Mouse (Mus musculus): Measurements from ENCODE around the gene Chdh. TPM values are rescaled to one million over a fixed set of nuclear protein-coding genes. Genes with fewer than 3 reads are reported as not detected.

The Chdh gene
- total RNA-seq, 2 experiments from 2014 or later: 0.35 to 0.56 TPM

DNA sequence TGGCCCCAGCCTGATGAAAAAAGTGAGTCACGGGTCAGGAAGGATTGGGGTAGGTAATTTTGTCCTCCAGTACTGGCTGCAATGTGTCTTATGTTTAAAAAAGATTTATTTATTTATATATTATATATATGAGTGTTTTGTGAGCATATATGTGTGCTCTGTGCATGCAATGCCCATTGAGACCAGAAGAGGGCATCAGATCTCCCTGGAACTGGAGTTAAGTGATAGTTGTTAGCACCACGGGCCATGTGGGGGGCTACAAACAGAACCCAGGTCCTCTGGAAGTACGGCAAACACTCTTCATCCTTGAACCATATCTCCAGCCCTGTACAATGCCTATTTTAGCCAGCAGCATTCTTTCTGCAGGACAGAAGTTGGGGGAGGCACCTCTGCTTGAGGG, 39.2 kb downstream of the Chdh start:
- DNase-seq: no peak
- intact Hi-C loops (cut with DNase I): no loop called here

DNA sequence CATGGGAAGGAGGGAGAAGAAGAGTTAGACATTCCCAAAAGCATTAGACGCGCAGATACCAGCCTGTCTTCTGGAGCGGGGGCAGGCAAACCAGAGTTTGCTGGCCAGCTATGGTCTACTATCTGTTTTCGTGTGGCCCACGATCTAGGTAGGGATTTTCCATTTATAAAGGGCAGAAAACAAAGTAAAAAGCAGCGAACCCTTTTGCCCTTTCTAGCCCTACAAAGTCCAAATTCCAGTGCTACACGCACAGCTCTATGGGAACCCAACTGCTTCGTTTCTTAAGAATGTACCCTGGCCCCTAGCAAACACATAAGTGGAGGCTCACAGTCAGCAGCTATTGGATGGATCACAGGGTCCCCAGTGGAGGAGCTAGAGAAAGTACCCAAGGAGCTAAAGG, 41.5 kb downstream of the Chdh start:
- no peak for DNase-seq
- intact Hi-C loops (cut with DNase I): no loop called here

DNA sequence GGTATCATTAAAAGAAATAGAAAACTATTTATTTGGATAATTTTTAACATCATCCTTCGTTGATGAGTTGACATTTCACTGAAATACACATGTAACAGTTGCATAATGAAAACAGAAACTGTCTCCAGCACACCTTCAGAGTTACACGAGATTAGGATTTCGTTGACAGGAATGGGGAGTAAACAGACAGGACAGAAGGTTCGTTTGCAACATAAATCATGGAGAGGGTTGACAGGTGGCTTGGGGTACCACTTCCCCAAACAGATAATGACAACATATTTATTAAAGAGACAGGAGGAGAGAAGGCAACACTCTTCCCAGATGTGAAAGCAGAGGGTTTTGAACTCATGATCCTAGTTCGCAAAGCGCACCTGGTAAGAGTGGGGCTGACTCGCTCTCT, 46.1 kb downstream of the Chdh start:
- DNase-seq: no peak
- intact Hi-C loops (cut with DNase I): no loop called here

DNA sequence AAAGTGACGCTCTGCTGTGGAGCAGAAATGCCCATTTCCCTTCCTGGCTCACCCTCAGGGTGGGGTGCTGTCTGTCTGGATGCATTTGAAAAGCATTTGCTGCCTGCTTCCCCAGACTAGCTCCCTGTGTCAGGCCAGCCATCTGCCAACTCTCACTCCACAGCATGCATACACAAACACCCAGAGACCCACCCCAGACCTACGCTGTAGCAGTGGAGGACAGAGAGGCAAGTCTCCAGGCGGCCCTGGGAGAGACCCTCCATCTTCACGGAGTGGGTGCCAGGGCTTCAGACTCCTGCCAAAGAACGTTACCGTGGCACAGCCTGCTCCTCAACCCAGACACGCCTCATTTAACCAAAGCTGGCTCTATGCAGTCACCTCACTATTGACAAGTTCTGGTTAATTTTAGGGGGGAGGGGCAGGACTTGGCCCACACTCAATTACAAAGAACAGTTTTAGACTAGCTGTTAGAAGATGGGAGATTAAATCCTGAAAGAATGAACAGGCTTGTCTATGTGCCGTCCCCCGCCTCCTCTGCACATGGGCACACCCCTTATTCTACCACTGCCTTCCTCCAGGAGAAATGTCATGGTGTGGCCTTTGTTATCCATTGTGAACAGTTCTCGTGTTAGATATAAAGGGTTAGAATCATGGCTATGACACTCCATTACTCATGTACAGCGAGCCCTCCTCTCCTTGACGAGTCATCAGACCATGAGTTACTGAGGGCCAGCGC, 47.4 kb downstream of the Chdh start:
- intact Hi-C loops (cut with DNase I): no loop called here
- DNase-seq: no peak

DNA sequence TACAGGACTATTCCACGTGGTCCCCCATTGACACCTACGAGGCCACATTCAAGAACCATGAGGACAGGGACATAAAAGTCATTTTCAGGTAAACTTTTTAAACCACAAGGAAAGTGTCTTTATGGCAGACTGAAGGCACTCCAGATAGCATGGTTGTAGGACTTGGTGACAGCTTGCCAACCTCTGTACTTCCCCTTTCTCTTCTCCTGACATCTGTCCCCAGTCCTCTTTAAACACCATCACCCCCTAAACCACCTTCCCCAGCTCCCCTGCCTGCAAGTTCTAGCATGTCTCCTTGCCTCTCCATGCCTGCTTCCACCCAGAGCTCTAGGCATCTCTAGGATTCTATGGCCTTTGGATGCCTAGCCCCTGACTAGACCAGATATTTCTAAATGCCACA, 56.0 kb downstream of the Chdh start:
- DNase-seq: no peak
- intact Hi-C loops (cut with DNase I): no loop called here

DNA sequence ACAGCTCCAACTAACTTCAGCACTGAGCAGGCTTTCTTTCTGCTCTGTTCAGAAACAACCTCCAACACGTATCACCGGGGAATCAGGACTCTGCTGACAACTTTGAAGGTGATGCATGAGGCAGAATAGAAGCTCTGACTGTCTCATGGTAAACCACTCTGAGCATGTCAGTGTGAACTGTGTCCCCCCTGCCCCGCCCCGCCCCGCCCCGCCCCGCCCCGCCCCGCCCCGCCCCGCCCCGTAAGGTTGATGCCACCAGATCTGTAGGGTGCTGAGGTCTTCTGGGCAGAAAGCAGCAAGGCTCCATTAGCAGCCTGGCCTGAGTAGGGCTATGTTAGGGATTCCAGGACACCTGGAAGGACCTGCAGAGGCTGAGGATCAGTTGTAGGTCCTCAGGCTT, 57.9 kb downstream of the Chdh start:
- DNase-seq: no peak
- intact Hi-C loops (cut with DNase I): no loop called here

DNA sequence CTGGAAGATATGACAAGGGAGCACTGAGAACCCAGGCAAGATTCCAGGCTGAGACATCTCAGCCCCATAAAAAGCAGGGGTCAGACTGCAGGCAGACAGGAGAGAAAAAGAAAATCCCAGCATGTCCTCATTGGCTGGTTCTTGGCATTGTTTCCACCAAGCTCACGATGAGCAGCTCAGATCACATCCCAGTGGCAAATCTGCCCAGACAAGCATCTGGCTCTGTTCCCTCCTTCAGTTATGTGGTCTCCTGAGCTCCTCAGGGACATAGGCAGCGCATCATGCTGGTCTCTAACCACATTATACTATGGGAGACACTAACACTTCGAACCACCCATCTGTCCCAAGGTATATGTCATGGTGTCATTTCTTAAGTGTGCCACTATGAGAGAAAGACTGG, 59.7 kb downstream of the Chdh start:
- intact Hi-C loops (cut with DNase I): no loop called here
- DNase-seq: no peak

DNA sequence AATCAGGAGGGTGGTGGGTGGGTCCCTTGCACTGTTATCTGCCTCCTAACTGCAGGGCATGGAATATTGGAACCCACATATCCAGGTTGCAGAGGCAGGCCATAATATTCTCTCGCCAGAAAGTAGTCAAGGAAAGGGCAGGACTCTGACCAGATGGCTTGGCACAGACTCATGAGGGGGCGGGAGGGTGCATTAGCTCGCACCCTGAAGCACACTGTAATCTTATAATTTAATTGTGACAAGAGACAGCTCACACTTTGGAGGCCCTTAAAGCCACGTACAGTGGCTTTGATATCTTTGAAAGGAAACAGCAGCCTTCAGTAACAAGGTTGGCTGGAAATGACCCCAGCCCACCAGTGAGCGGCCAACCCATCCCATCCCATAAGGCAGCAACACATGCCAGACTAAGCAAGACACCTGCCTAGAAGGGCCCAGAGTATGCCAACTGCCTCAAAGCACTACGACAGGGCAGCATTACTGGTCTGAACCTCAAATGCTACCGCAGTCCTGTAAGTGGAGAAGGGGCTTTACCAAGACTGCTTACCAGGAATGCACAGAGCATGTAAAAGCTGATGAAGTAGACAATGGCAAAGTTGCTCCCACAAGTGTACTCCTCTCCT, 66.6 kb downstream of the Chdh start:
- intact Hi-C loops (cut with DNase I): no loop called here
- DNase-seq: no peak

DNA sequence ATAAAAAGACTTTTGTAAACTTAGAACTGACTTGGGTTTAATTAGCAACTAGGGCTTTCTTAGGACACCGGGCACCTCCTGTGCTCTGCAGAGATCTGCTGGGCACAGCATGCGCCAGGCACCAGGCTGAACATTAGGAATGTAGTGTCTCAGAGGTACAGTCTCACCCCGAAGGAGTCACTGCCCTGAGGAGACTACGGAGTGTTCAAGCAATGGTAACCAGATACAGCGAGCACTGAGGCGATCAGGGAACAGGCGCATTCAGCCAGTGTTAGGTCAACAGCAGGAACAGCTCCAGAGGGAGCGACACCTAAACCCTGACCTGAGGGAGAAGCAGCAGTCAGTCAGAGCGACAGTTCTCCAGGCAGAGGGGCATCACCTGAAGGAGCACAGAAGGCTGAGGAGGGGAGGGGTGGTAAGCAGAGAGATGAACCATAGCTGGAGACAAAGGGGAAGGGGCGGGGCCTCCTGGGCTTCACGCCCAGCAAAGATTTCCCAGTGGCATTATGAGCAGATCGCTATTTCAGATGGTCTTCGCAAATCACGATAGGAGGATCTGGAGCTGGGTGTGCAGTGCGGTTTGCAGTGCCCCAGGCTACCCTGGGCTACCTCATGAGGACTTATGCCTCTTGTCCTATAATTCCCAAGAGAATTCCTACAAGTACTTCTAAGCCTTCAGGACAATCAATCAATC, 69.4 kb downstream of the Chdh start:
- DNase-seq: no peak
- intact Hi-C loops (cut with DNase I): no loop called here

DNA sequence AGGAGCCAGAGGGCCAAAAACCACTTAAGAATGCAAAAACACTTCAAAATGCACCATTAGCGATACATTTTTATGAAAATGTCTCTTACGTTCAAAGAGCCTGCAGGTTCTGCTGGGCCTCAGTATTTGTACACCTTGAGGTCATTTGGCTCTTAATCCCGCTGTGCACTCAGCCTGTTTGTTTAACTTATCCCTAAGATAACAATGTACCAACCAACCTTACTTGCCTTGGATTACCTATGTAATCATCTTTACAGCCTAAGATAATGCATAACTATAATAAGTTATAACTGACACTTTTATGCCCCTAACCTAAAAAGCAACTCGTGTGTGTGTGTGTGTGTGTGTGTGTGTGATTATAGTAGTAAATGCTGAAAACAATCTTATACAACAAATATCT, 70.9 kb downstream of the Chdh start:
- no peak for DNase-seq
- intact Hi-C loops (cut with DNase I): no loop called here

Small RNA genes within 50 kb of the gene (microRNA-seq; reads per million reads assigned to microRNA genes)
- 0 to 0.72 reads per million in 2 experiments for gene Mir6947 (ENCODE audit: borderline number of aligned reads in 2 of 2)

Other genes with a start within 250 kb of the Chdh start
- 10 to 100 TPM; 81.1 to 91.9 TPM for gene Selenok, start 40.7 kb upstream of the Chdh start, total RNA-seq (2021)
- gene Actr8, start 30.7 kb upstream of the Chdh start, total RNA-seq (2021): 10 to 100 TPM; 39.9 to 42.2 TPM
- gene Il17rb, start 127 bp upstream of the Chdh start, total RNA-seq (2021): not detected

Data from heart, postnatal 36 days (tissue).